Mouse (Mus musculus) forebrain, postnatal 0 days (tissue): ENCODE results near the gene Dcakd. TPM values are rescaled to one million over a fixed set of nuclear protein-coding genes. Genes with fewer than 3 reads are reported as not detected.

Source experiments
- ATAC-seq: fragments of 200-750 bp; cut with Nextera tagmentation; 2 replicates; pipeline ENCODE4 v1.8.0; 2017; ENCODE audit warnings: mild to moderate bottlenecking, moderate library complexity
- DNase-seq: peaks from one replicate; pipeline ENCODE4 v3.0.0-alpha.2; 2015
- H3K27ac ChIP-seq: fragments of 300-500 bp; sonication (generic); 2 replicates; pipeline ENCODE4 v1.5.1; 2014; ENCODE audit warnings: low read depth, mild to moderate bottlenecking, antibody characterized with exemption, low read length, moderate library complexity, mixed read lengths
- H3K27me3 ChIP-seq: fragments of 300-500 bp; sonication (generic); 2 replicates; pipeline ENCODE4 v1.6.1; 2014; ENCODE audit warnings: mild to moderate bottlenecking, low read length, mixed read lengths; ENCODE audit not compliant: insufficient read depth
- H3K36me3 ChIP-seq: fragments of 300-500 bp; sonication (generic); 2 replicates; pipeline ENCODE4 v1.6.1; 2014; ENCODE audit warnings: mild to moderate bottlenecking, moderate library complexity; ENCODE audit not compliant: insufficient read depth
- H3K4me1 ChIP-seq: fragments of 300-500 bp; sonication (generic); 2 replicates; pipeline ENCODE4 v1.6.1; 2014; ENCODE audit warnings: antibody characterized with exemption; ENCODE audit not compliant: insufficient read depth
- H3K4me2 ChIP-seq: fragments of 300-500 bp; sonication (generic); 2 replicates; pipeline ENCODE4 v1.6.1; 2014; ENCODE audit warnings: low read depth, mild to moderate bottlenecking, moderate library complexity
- H3K4me3 ChIP-seq: fragments of 300-500 bp; sonication (generic); 2 replicates; pipeline ENCODE4 v1.5.1; 2014; ENCODE audit warnings: low read depth, low read length, mixed read lengths
- H3K9ac ChIP-seq: fragments of 300-500 bp; sonication (generic); 2 replicates; pipeline ENCODE4 v1.6.1; 2014; ENCODE audit warnings: mild to moderate bottlenecking
- H3K9me3 ChIP-seq: fragments of 300-500 bp; sonication (generic); 2 replicates; pipeline ENCODE4 v1.6.1; 2016; ENCODE audit warnings: low read length
- CTCF ChIP-seq: sonication (generic); IDR thresholded peaks from 2 replicates; pipeline ENCODE4 v1.5.1; 2016; ENCODE audit warnings: antibody characterized with exemption, control low read depth, low read depth
- WGBS: fragments of 180-500 bp; shearing (Covaris S2); extraction: QIAGEN DNeasy Blood & Tissue Kit; methylation state at CpG from one replicate; pipeline ENCODE4 v1.1.7; 2014; 5-methylcytosine and 5-hydroxymethylcytosine counted together
- polyA plus RNA-seq: library from polyadenylated mRNA; unstranded; fragments of >200 nt; fragmentation: Nextera tagmentation; extraction: Ambion mirVana; gene quantifications from 2 replicates; pipeline ENCODE4 v1.2.1, GENCODE M21; 2015
- total RNA-seq: library from RNA; depleted of rRNA; stranded (reverse); fragments of >200 nt; gene quantifications from 2 replicates; pipeline ENCODE4 v1.2.3, GENCODE M21; 2014

The Dcakd gene
- total and polyA plus RNA-seq, 2 experiments from 2014 or later, result 148 to 173 TPM

GRCm38 (mm10) chr11:102992940-102993339 is 35.2 kb downstream of the Dcakd start:
- Histone ChIP-seq H3K36me3 (peaks cover 41% of the 10 kb centered on the region), H3K9ac (no peak overlapping the region), H3K4me2 (no peak overlapping the region), H3K9me3 (no peaks in the 10 kb centered on the region), H3K4me3 (no peak overlapping the region), H3K4me1 (0 out of 2 replicates have a peak, but pooled peaks cover 13% of the 10 kb centered on the region), H3K27me3 (peaks cover 8% of the 10 kb centered on the region), H3K27ac (no peak overlapping the region)
- DNase-seq, result peak; percentile 78
- WGBS, result 4% methylated on average over 5 of the region's 5 CpGs
- peak; percentile 44 for ATAC-seq
- TF ChIP-seq CTCF, result peak; percentile 89

GRCm38 (mm10) chr11:102991681-102992080 is 36.5 kb downstream of the Dcakd start:
- no peak overlapping the region for H3K4me3 ChIP-seq
- H3K9ac ChIP-seq, result no peak overlapping the region
- peaks cover 8% of the 10 kb centered on the region for H3K27me3 ChIP-seq
- H3K27ac ChIP-seq, result no peak overlapping the region
- H3K4me2 ChIP-seq, result peak overlapping the region; percentile 35
- H3K4me1 ChIP-seq, result 0 out of 2 replicates have a peak, but pooled peaks cover 13% of the 10 kb centered on the region
- TF ChIP-seq CTCF, result no peak
- H3K9me3 ChIP-seq, result no peaks in the 10 kb centered on the region
- peaks cover 29% of the 10 kb centered on the region for H3K36me3 ChIP-seq
- ATAC-seq, result 0 out of 2 replicates have a peak, but pooled peaks have one; percentile 19
- DNase-seq, result peak; percentile 25
- WGBS, result 4% methylated on average over 16 of the region's 16 CpGs

GRCm38 (mm10) chr11:102990152-102990663 is 37.9 kb downstream of the Dcakd start:
- H3K36me3 ChIP-seq, result peaks cover 14% of the 10 kb centered on the region
- H3K9me3 ChIP-seq, result no peaks in the 10 kb centered on the region
- H3K4me2 ChIP-seq, result peak overlapping the region; percentile 70
- H3K27me3 ChIP-seq, result peaks cover 8% of the 10 kb centered on the region
- DNase-seq (peak; percentile 50), ATAC-seq (peak; percentile 37; the same call in 1 of the 2 replicates)
- TF ChIP-seq CTCF, result peak; percentile 60; the same call in 1 of the 2 replicates
- 0 out of 2 replicates have a peak, but pooled peaks cover 13% of the 10 kb centered on the region for H3K4me1 ChIP-seq
- 1% methylated on average over 29 of the region's 29 CpGs for WGBS
- H3K4me3 ChIP-seq, result peak overlapping the region; percentile 35
- H3K27ac ChIP-seq, result no peak overlapping the region
- H3K9ac ChIP-seq, result peak overlapping the region; percentile 33; the same call in 1 of the 2 replicates

- H3K27ac ChIP-seq, result no peak overlapping the region
- H3K36me3 ChIP-seq, result peaks cover 9% of the 10 kb centered on the region
- H3K9ac ChIP-seq, result peak overlapping the region; percentile 33; the same call in 1 of the 2 replicates
- peaks cover 8% of the 10 kb centered on the region for H3K27me3 ChIP-seq
- no peaks in the 10 kb centered on the region for H3K9me3 ChIP-seq
- H3K4me1 ChIP-seq, result 0 out of 2 replicates have a peak, but pooled peaks cover 13% of the 10 kb centered on the region
- peak overlapping the region; percentile 35 for H3K4me3 ChIP-seq
- H3K4me2 ChIP-seq, result peak overlapping the region; percentile 70
- 6% methylated on average over 28 of the region's 28 CpGs for WGBS
- TF ChIP-seq CTCF, result no peak
- ATAC-seq (no peak), DNase-seq (peak; percentile 22)
These were observed 38.4 kb downstream of the Dcakd start for GRCm38 (mm10) chr11:102989641-102990151.

- no peak overlapping the region for H3K9ac ChIP-seq
- H3K36me3 ChIP-seq, result no peaks in the 10 kb centered on the region
- WGBS, result 72% methylated on average over 6 of the region's 6 CpGs
- 0 out of 2 replicates have a peak, but pooled peaks cover 4% of the 10 kb centered on the region for H3K4me1 ChIP-seq
- H3K9me3 ChIP-seq, result no peaks in the 10 kb centered on the region
- H3K27ac ChIP-seq, result no peak overlapping the region
- H3K4me3 ChIP-seq, result no peak overlapping the region
- H3K4me2 ChIP-seq, result no peak overlapping the region
- TF ChIP-seq CTCF, result no peak
- no peak for ATAC-seq
- no peak for DNase-seq
- H3K27me3 ChIP-seq, result no peaks in the 10 kb centered on the region
These were observed 43.0 kb downstream of the Dcakd start for GRCm38 (mm10) chr11:102985160-102985559.

- no peak overlapping the region for H3K27ac ChIP-seq
- DNase-seq, result no peak
These were observed 43.5 kb downstream of the Dcakd start for GRCm38 (mm10) chr11:102984615-102985014.

GRCm38 (mm10) chr11:102984086-102984485 is 44.0 kb downstream of the Dcakd start:
- Histone ChIP-seq H3K4me1 (no peaks in the 10 kb centered on the region), H3K9me3 (no peaks in the 10 kb centered on the region), H3K4me2 (no peak overlapping the region), H3K27me3 (no peaks in the 10 kb centered on the region), H3K36me3 (no peaks in the 10 kb centered on the region), H3K27ac (no peak overlapping the region), H3K9ac (no peak overlapping the region), H3K4me3 (no peak overlapping the region)
- TF ChIP-seq CTCF, result no peak
- no peak for DNase-seq
- ATAC-seq, result no peak
- 88% methylated on average over 9 of the region's 9 CpGs for WGBS

More at GRCm38 (mm10) chr11:102984615-102985014, 43.5 kb downstream of the Dcakd start:
- TF ChIP-seq CTCF, result no peak
- 0 out of 2 replicates have a peak, but pooled peaks cover under 1% of the 10 kb centered on the region for H3K4me1 ChIP-seq
- H3K4me2 ChIP-seq, result no peak overlapping the region
- no peaks in the 10 kb centered on the region for H3K9me3 ChIP-seq
- H3K9ac ChIP-seq, result no peak overlapping the region
- H3K27me3 ChIP-seq, result no peaks in the 10 kb centered on the region
- peak; percentile 47; the same call in 1 of the 2 replicates for ATAC-seq
- H3K4me3 ChIP-seq, result no peak overlapping the region
- 46% methylated on average over 4 of the region's 4 CpGs for WGBS
- H3K36me3 ChIP-seq, result no peaks in the 10 kb centered on the region
